Mouse (Mus musculus) layer of hippocampus, postnatal 25 days (tissue): Measurements from ENCODE around the gene Dido1. TPM values are rescaled to one million over a fixed set of nuclear protein-coding genes. Genes with fewer than 3 reads are reported as not detected.
"Not testable (repeated sequence)": the region's sequence is repeated elsewhere in the genome, so short reads cannot be mapped to it uniquely, and the experiment has no call there.

Experiments used
- DNase-seq, 2 experiments: peaks; one replicate each; pipeline ENCODE4 v3.0.0; 2022; ENCODE audit warnings: mixed read lengths in 2 of 2, low spot score in 1 of 2; ENCODE audit errors: extremely low spot score in 1 of 2
- total RNA-seq, 2 experiments: library from RNA; stranded (reverse); gene quantifications; 2 replicates each; pipeline ENCODE4 v1.2.3; 2021

Dido1 gene
- total RNA-seq, 2 experiments from 2014 or later = 51.1 to 59.6 TPM

GRCm38 (mm10) chr2:180724585-180725413 is 15.0 kb upstream of the Dido1 start, which contains the start of gene Slc17a9:
Gene Slc17a9, plus strand, starts transcription at chr2:180725263.
- no peak for DNase-seq

GRCm38 (mm10) chr2:180723865-180724264 is 14.1 kb upstream of the Dido1 start:
- no peak for DNase-seq

- not testable (repeated sequence) for DNase-seq
Observed at GRCm38 (mm10) chr2:180722748-180723147, 12.9 kb upstream of the Dido1 start.

- no peak for DNase-seq
Observed at GRCm38 (mm10) chr2:180712037-180712689, 2.4 kb upstream of the Dido1 start.

- no peak for DNase-seq
Observed at GRCm38 (mm10) chr2:180711527-180711926, 1.7 kb upstream of the Dido1 start.

GRCm38 (mm10) chr2:180710276-180711155 is 717 bp upstream of the Dido1 start:
- DNase-seq = peak; percentile 54 to 73

- DNase-seq = no peak
Observed at GRCm38 (mm10) chr2:180709023-180709922, 526 bp downstream of the Dido1 start.

GRCm38 (mm10) chr2:180705975-180706374 is 3.8 kb downstream of the Dido1 start:
- no peak for DNase-seq

GRCm38 (mm10) chr2:180705066-180705465 is 4.7 kb downstream of the Dido1 start:
- DNase-seq = no peak

- no peak for DNase-seq
Observed at GRCm38 (mm10) chr2:180704591-180704990, 5.2 kb downstream of the Dido1 start.

- no peak for DNase-seq
Observed at GRCm38 (mm10) chr2:180703645-180704359, 6.0 kb downstream of the Dido1 start.

GRCm38 (mm10) chr2:180703175-180703574 is 6.6 kb downstream of the Dido1 start:
- no peak for DNase-seq

GRCm38 (mm10) chr2:180702701-180703149 is 7.1 kb downstream of the Dido1 start:
- DNase-seq = no peak

GRCm38 (mm10) chr2:180701767-180702621 is 7.8 kb downstream of the Dido1 start:
- peak; percentile 85 to 92 for DNase-seq

- DNase-seq = no peak
Observed at GRCm38 (mm10) chr2:180701053-180701766, 8.6 kb downstream of the Dido1 start.

GRCm38 (mm10) chr2:180700457-180700856 is 9.3 kb downstream of the Dido1 start:
- no peak for DNase-seq

GRCm38 (mm10) chr2:180695176-180695575 is 14.6 kb downstream of the Dido1 start:
- no peak for DNase-seq
